Mouse (Mus musculus): Measurements from ENCODE around the gene Lzts2.

GRCm38 (mm10) chr19:45026958-45027670, 12.9 kb downstream of the Lzts2 start:
- no peak for TF ChIP-seq POLR2A (IDR thresholded peaks at IDR 0.05; ENCODE audit: borderline replicate concordance, extremely low read depth, insufficient read depth, insufficient read length, poor library complexity, severe bottlenecking)
- no peak for TF ChIP-seq CTCF (IDR thresholded peaks at IDR 0.05; ENCODE audit: borderline replicate concordance, extremely low read depth, insufficient read depth, insufficient read length)

Data from brain, embryonic 14.5 days (tissue).